Mouse (Mus musculus): Measurements from ENCODE around the gene Tmem235.

DNA sequence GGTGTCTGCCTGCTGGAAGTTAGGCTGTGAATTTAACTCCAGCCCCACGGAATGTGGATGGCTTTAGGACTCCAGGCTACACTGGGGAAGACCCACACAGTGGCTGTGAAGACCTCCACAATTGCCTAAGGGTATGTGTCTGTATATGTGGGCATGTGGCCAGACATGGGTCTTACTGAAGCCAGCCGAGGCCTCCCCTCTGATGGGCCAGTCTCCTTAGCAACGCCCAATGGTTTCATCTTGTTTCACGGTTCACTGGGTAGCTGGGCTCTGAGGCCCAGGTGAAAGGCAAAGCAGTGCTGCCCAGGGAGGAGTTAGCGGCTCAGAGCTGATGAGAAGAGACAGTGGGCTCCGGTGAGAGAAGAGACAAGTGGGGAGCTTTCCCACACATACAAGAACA lies 5.4 kb downstream of the Tmem235 start:
- TF ChIP-seq CTCF (IDR thresholded peaks at IDR 0.05; ENCODE audit: extremely low read depth, insufficient read depth, low read length) (no peak), POLR2A (IDR thresholded peaks at IDR 0.05; ENCODE audit: extremely low read depth, insufficient read depth, low read length) (no peak)

Data from cortical plate, adult 2 months (tissue).